ENCODE assay signal across 8 mouse cellular contexts in the genomic region with DNA sequence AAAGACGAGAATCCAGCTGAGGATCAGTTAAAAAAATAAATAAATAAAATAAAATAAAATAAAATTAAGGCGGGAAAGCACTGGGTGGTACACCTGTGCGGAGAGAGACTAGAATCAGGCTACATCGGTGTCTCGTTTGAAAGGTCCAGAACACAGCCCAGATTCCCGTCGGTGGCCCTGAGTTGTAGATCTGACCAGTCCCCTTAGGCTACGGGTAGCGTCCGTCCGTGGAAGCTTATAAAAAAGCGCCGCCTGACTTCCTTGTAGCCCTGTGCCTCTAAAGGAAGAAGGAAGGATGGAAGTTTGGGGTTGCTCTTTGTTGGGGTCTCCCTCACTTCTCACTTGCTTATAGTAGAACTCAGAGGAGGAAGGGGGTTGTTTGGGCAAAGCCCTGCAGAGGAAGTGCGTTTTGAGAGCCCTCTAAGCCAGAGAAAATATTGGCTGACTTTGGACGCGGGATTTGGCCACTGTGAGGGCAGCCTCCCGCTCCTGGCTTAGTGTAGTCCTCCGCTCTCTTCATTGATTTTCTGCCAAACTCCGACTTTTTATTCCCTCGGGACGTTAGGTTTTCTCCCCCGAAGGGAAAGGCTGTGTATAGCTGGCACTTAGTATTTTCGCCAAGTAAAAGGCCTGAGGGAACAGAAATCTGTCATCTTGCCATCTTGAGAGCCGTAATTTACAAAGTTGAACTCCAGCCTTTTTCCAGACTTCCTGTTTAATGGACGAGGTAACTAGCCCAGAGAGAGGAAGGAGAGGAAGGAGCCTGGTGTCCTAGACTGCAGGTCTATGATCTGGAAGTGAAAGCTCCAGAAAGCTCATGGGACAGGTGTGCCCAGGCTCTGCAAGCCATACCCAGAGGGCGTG. TPM values are rescaled to one million over a fixed set of nuclear protein-coding genes. Genes with fewer than 3 reads are reported as not detected.
A peak's percentile ranks its signal among the peaks of the same experiment; 100 is the strongest.
DNase-seq lines count a peak whose midpoint lies in the region; ATAC-seq and TF ChIP-seq lines count a peak whose summit lies in the region.

No protein-coding gene starts in this region.

- 0 out of 2 replicates have a peak, but pooled peaks cover under 1% of the 10 kb centered on the region for H3K36me3 ChIP-seq in heart, embryonic 15.5 days
- H3K36me3 ChIP-seq in limb, embryonic 13.5 days: peaks cover 29% of the 10 kb centered on the region

- no peak for TF ChIP-seq CTCF in left cerebral cortex, adult 2 months (IDR thresholded peaks at IDR 0.05)
- no peak for TF ChIP-seq CTCF in cortical plate, adult 2 months (IDR thresholded peaks at IDR 0.05; ENCODE audit: extremely low read depth, insufficient read depth, low read length)

- peak overlapping the region; percentile 94 for H3K4me3 ChIP-seq in left cerebral cortex, adult 2 months
- H3K4me3 ChIP-seq in cortical plate, adult 2 months (ENCODE audit: insufficient read depth, low read length): peak overlapping the region; percentile 58
- H3K4me3 ChIP-seq in heart, embryonic 15.5 days: peak overlapping the region; percentile 89
- H3K4me3 ChIP-seq in limb, embryonic 13.5 days: peak overlapping the region; percentile 80

- no peak for DNase-seq in left cerebral cortex, adult 2 months (ENCODE audit: extremely low spot score in 1 of 2, low spot score in 2 of 2)
- DNase-seq in left cerebral cortex, postnatal 36 days (ENCODE audit: low spot score in 2 of 2): no peak
- peak; percentile 37 for DNase-seq in naive thymus-derived CD4-positive, alpha-beta T cell, adult 2 months (ENCODE audit: low read depth)
- DNase-seq in layer of hippocampus, postnatal 36 days: no peak

- intact Hi-C loops in left cerebral cortex, adult 2 months (cut with DNase I): loop anchor here (2.0 to 10.0 kb wide), 2 partner anchors 25 to 427 kb away; a partner anchor contains a TSS
- intact Hi-C loops in left cerebral cortex, postnatal 36 days (cut with DNase I): loop anchor here (5.0 kb wide), 2 partner anchors 34 to 119 kb away; no protein-coding TSS in a partner anchor

- H3K4me1 ChIP-seq in cortical plate, adult 2 months (ENCODE audit: control insufficient read depth, insufficient read depth, low read length): no peaks in the 10 kb centered on the region; the same call in 1 of the 2 replicates
- peaks cover 20% of the 10 kb centered on the region for H3K4me1 ChIP-seq in heart, embryonic 15.5 days (replicated peaks)
- H3K4me1 ChIP-seq in limb, embryonic 13.5 days: peaks cover 10% of the 10 kb centered on the region

- 8% methylated on average over 26 of the region's 26 CpGs for WGBS in heart, embryonic 15.5 days
- 4% methylated on average over 26 of the region's 26 CpGs for WGBS in limb, embryonic 13.5 days

- peak overlapping the region; percentile 81 for H3K9ac ChIP-seq in heart, embryonic 15.5 days
- H3K9ac ChIP-seq in limb, embryonic 13.5 days: peak overlapping the region; percentile 84

- ATAC-seq in heart, embryonic 15.5 days (replicated peaks; ENCODE audit: insufficient number of reproducible peaks, insufficient read depth, low FRiP score, low read depth): no peak
- no peak for ATAC-seq in limb, embryonic 13.5 days (ENCODE audit: low FRiP score, low read depth)
- no peak for ATAC-seq in inflammation-experienced regulatory T-cells, adult 6 months

- no peaks in the 10 kb centered on the region for H3K27me3 ChIP-seq in heart, embryonic 15.5 days
- H3K27me3 ChIP-seq in limb, embryonic 13.5 days: no peaks in the 10 kb centered on the region

- TF ChIP-seq POLR2A in cortical plate, adult 2 months (IDR thresholded peaks at IDR 0.05; ENCODE audit: extremely low read depth, insufficient read depth, low read length): no peak

- H3K27ac ChIP-seq in left cerebral cortex, adult 2 months: no peak overlapping the region
- no peak overlapping the region for H3K27ac ChIP-seq in cortical plate, adult 2 months (ENCODE audit: insufficient read depth, low read length)
- H3K27ac ChIP-seq in heart, embryonic 15.5 days: peak overlapping the region; percentile 78
- H3K27ac ChIP-seq in limb, embryonic 13.5 days: peak overlapping the region; percentile 77

- H3K9me3 ChIP-seq in heart, embryonic 15.5 days (replicated peaks): no peaks in the 10 kb centered on the region
- no peaks in the 10 kb centered on the region for H3K9me3 ChIP-seq in limb, embryonic 13.5 days

- peak overlapping the region; percentile 94 for H3K4me2 ChIP-seq in heart, embryonic 15.5 days
- peak overlapping the region; percentile 91 for H3K4me2 ChIP-seq in limb, embryonic 13.5 days (replicated peaks)

RNA-seq across cellular contexts. Expression of a gene that starts 1.0 kb away (rescaled TPM):
- total RNA-seq in left cerebral cortex, adult 2 months (2021): 10 to 100 TPM; 34.9 to 37.9 TPM
- total RNA-seq in left cerebral cortex, postnatal 36 days (2021): 10 to 100 TPM; 31.7 to 40.0 TPM
- 36.9 and 37.8 TPM in 2 replicates for polyA plus RNA-seq in cortical plate, adult 2 months (2012; rRNA removed)
- 38.1 and 61.6 TPM in 2 replicates for polyA plus RNA-seq in heart, embryonic 15.5 days (2015; fragmentation: Nextera tagmentation; extraction: Ambion mirVana)
- polyA plus RNA-seq in limb, embryonic 13.5 days (2015; fragmentation: Nextera tagmentation; extraction: Ambion mirVana): 69.0 and 73.8 TPM in 2 replicates
- 10 to 100 TPM; 33.4 to 43.1 TPM for total RNA-seq in layer of hippocampus, postnatal 36 days (2021)
- 100 to 1,000 TPM in 1 of 3 experiments, 10 to 100 TPM in 2; 81.7 to 101 (median 98.9) TPM for polyA plus RNA-seq in inflammation-experienced regulatory T-cells, adult 6 months (2017; shearing (Covaris generic))

RNA-seq across cellular contexts. Expression of a gene that starts 24.8 kb away (rescaled TPM):
- total RNA-seq in left cerebral cortex, adult 2 months (2021): 10 to 100 TPM; 33.4 to 34.1 TPM
- 10 to 100 TPM; 28.9 to 30.6 TPM for total RNA-seq in left cerebral cortex, postnatal 36 days (2021)
- polyA plus RNA-seq in cortical plate, adult 2 months (2012; rRNA removed): 46.4 and 50.5 TPM in 2 replicates
- 80.2 and 82.4 TPM in 2 replicates for polyA plus RNA-seq in heart, embryonic 15.5 days (2015; fragmentation: Nextera tagmentation; extraction: Ambion mirVana)
- 89.8 and 93.5 TPM in 2 replicates for polyA plus RNA-seq in limb, embryonic 13.5 days (2015; fragmentation: Nextera tagmentation; extraction: Ambion mirVana)
- total RNA-seq in layer of hippocampus, postnatal 36 days (2021): 10 to 100 TPM; 35.5 to 36.4 TPM
- polyA plus RNA-seq in inflammation-experienced regulatory T-cells, adult 6 months (2017; shearing (Covaris generic)): 10 to 100 TPM; 70.5 to 83.4 (median 77.2) TPM

RNA-seq across cellular contexts. Expression of a gene that starts 26.3 kb away (rescaled TPM):
- under 1 TPM in 1 of 2 experiments, not detected in 1; 0.11 TPM for total RNA-seq in left cerebral cortex, adult 2 months (2021)
- under 1 TPM; 0.12 to 0.14 TPM for total RNA-seq in left cerebral cortex, postnatal 36 days (2021)
- 0.11 and 0.15 TPM in 2 replicates for polyA plus RNA-seq in cortical plate, adult 2 months (2012; rRNA removed)
- polyA plus RNA-seq in heart, embryonic 15.5 days (2015; fragmentation: Nextera tagmentation; extraction: Ambion mirVana): 0.49 and 0.55 TPM in 2 replicates
- polyA plus RNA-seq in limb, embryonic 13.5 days (2015; fragmentation: Nextera tagmentation; extraction: Ambion mirVana): 0.32 and 0.51 TPM in 2 replicates
- under 1 TPM in 1 of 2 experiments, not detected in 1; 0.15 TPM for total RNA-seq in layer of hippocampus, postnatal 36 days (2021)
- 1 to 10 TPM; 1.9 to 8.0 (median 7.0) TPM for polyA plus RNA-seq in inflammation-experienced regulatory T-cells, adult 6 months (2017; shearing (Covaris generic))

RNA-seq across cellular contexts. Expression of a gene that starts 42.0 kb away (rescaled TPM):
- 10 to 100 TPM; 22.0 to 22.9 TPM for total RNA-seq in left cerebral cortex, adult 2 months (2021)
- total RNA-seq in left cerebral cortex, postnatal 36 days (2021): 10 to 100 TPM; 22.4 to 24.1 TPM
- polyA plus RNA-seq in cortical plate, adult 2 months (2012; rRNA removed): 35.9 and 38.9 TPM in 2 replicates
- polyA plus RNA-seq in heart, embryonic 15.5 days (2015; fragmentation: Nextera tagmentation; extraction: Ambion mirVana): 17.6 and 24.8 TPM in 2 replicates
- 49.1 and 51.9 TPM in 2 replicates for polyA plus RNA-seq in limb, embryonic 13.5 days (2015; fragmentation: Nextera tagmentation; extraction: Ambion mirVana)
- total RNA-seq in layer of hippocampus, postnatal 36 days (2021): 10 to 100 TPM; 17.7 to 20.7 TPM
- polyA plus RNA-seq in inflammation-experienced regulatory T-cells, adult 6 months (2017; shearing (Covaris generic)): 10 to 100 TPM; 14.2 to 26.3 (median 19.0) TPM

RNA-seq across cellular contexts. Expression of a gene that starts 47.8 kb away (rescaled TPM):
- total RNA-seq in left cerebral cortex, adult 2 months (2021): 10 to 100 TPM; 41.1 to 41.7 TPM
- total RNA-seq in left cerebral cortex, postnatal 36 days (2021): 10 to 100 TPM; 41.2 to 44.6 TPM
- polyA plus RNA-seq in cortical plate, adult 2 months (2012; rRNA removed): 55.4 and 61.0 TPM in 2 replicates
- 123 and 130 TPM in 2 replicates for polyA plus RNA-seq in heart, embryonic 15.5 days (2015; fragmentation: Nextera tagmentation; extraction: Ambion mirVana)
- polyA plus RNA-seq in limb, embryonic 13.5 days (2015; fragmentation: Nextera tagmentation; extraction: Ambion mirVana): 192 and 195 TPM in 2 replicates
- 10 to 100 TPM; 54.5 to 56.3 TPM for total RNA-seq in layer of hippocampus, postnatal 36 days (2021)
- 100 to 1,000 TPM; 177 to 235 (median 211) TPM for polyA plus RNA-seq in inflammation-experienced regulatory T-cells, adult 6 months (2017; shearing (Covaris generic))

Comparison
In these comparisons a context has a peak if more than half of its experiments do, and no peak if none do; other contexts are left out.
1. H3K27ac ChIP-seq: peak in heart, embryonic 15.5 days (single experiment) and limb, embryonic 13.5 days (single experiment); none in left cerebral cortex, adult 2 months (single experiment) and cortical plate, adult 2 months (single experiment).
2. Peak in every context shown above with its lines, with median percentiles within 50 percentile points of each other: H3K4me3 ChIP-seq.